Mouse (Mus musculus): Measurements from ENCODE around the gene Crlf1. TPM values are rescaled to one million over a fixed set of nuclear protein-coding genes. Genes with fewer than 3 reads are reported as not detected.
A peak's percentile ranks its signal among the peaks of the same experiment; 100 is the strongest.

The Crlf1 gene
- total RNA-seq, 2 experiments from 2014 or later: 0.22 to 0.29 TPM

DNA sequence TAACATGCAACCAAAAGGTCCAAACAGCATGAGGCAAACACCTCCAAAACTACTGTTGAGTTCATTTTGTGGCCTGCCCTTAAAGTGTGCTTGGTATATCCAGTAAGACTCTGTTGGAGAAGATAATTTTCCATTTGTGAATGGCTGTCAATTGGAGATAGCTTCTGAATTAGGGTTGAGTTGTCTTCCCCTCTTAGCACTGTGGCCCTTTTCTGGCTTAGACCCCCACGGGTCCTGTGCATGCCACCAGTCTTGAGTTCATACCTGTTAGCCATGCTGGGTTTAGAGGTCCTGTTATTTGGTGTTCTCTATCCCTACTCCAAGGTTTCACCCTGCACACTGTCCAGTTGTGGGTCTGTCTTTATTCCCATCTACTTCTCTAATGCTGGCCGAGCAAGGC is 18.8 kb downstream of the Crlf1 start:
- intact Hi-C loops (cut with DNase I): no loop called here
- no peak for DNase-seq

GRCm38 (mm10) chr8:70512253-70512903 is 19.4 kb downstream of the Crlf1 start:
- intact Hi-C loops (cut with DNase I): no loop called here
- no peak for DNase-seq

DNA sequence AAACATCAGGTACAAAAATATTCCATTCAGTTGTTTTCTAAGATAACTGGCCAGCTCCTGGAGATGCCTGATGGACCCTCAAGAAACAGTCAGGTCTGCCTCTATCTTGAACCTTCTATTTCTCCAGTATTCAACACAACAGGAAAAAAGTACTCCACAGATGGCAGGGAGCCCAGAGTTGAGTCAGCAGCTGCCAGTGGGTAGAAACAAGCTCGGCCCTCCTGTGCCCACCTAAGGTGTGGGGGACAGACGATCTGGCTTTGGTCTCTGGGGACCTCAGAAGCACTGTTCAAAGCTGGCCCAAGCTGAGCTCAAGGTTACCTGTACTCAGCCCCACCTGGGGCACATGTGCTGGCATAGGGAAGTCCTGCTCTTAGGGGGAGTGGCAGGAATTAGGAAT is 20.5 kb downstream of the Crlf1 start:
- no peak for DNase-seq
- intact Hi-C loops (cut with DNase I): no loop called here

- intact Hi-C loops (cut with DNase I): no loop called here
- no peak for DNase-seq
Measured at GRCm38 (mm10) chr8:70517940-70518643, 25.1 kb downstream of the Crlf1 start.

GRCm38 (mm10) chr8:70519043-70519442 is 26.1 kb downstream of the Crlf1 start:
- intact Hi-C loops (cut with DNase I): no loop called here

GRCm38 (mm10) chr8:70519606-70520005 is 26.6 kb downstream of the Crlf1 start:
- intact Hi-C loops (cut with DNase I): no loop called here
- no peak for DNase-seq

More at GRCm38 (mm10) chr8:70519043-70519442, 26.1 kb downstream of the Crlf1 start:
- DNase-seq: no peak

- intact Hi-C loops (cut with DNase I): no loop called here
Measured at GRCm38 (mm10) chr8:70522592-70523403, 29.8 kb downstream of the Crlf1 start.

GRCm38 (mm10) chr8:70527111-70527511 is 34.2 kb downstream of the Crlf1 start:
- no peak for DNase-seq
- intact Hi-C loops (cut with DNase I): loop anchor here (5.0 kb wide), 1 partner anchor 60 kb away; no protein-coding TSS in a partner anchor

More at GRCm38 (mm10) chr8:70522592-70523403, 29.8 kb downstream of the Crlf1 start:
- peak; percentile 95 to 97 for DNase-seq

GRCm38 (mm10) chr8:70527512-70528181 is 34.7 kb downstream of the Crlf1 start, which contains the start of the genes Fkbp8 and Kxd1:
Gene Fkbp8, plus strand, starts transcription at chr8:70527724.
Gene Kxd1, minus strand, starts transcription at chr8:70527956.
- DNase-seq: peak; percentile 99
- intact Hi-C loops (cut with DNase I): loop anchor here (5.0 kb wide), 1 partner anchor 60 kb away; no protein-coding TSS in a partner anchor

- no peak for DNase-seq
- intact Hi-C loops (cut with DNase I): loop anchor here (5.0 kb wide), 1 partner anchor 59 kb away; no protein-coding TSS in a partner anchor
Measured at GRCm38 (mm10) chr8:70528182-70528797, 35.3 kb downstream of the Crlf1 start.

- no peak for DNase-seq
- intact Hi-C loops (cut with DNase I): loop anchor here (5.0 kb wide), 1 partner anchor 58 kb away; no protein-coding TSS in a partner anchor
Measured at GRCm38 (mm10) chr8:70529299-70529698, 36.3 kb downstream of the Crlf1 start.

DNA sequence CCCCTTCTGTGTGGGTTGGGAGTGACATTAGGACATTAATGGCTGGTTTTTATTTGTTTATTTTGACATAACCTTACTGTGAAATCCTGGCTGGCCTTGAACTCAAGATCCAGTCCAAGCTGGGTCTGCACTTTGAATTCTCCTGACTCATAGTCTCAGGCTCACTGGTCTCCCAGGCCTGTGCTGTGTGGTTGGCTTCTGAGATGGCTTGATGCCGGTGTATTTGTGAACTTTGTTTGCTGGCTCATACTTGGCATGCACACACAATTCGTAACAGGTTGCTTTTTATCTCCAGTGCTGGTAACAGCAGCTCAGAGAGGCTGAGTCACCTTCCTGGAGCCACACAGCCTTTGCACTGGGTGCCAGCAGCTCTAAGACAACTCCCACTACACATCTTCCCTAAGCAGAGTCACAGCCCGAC is 36.8 kb downstream of the Crlf1 start:
- DNase-seq: no peak
- intact Hi-C loops (cut with DNase I): loop anchor here (5.0 kb wide), 1 partner anchor 58 kb away; no protein-coding TSS in a partner anchor

DNA sequence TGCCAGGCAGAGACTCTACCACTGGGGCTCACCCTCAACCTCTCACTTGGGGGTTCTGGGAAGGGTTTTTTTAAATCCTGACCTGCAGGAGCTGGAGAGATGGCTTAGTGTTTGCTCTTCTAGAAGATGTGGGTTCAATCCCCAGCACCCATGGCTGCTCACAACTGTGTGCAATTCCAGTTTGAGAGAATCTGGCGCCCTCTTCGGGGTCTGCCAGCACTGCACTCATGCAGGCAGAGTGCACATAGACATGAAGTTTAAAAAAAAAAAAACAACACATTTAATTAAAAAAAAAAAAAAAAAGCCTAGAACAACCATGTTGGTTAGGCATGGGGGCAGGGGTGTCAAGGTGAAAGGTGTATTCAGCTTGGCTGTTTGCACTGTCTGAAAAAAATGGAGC is 37.4 kb downstream of the Crlf1 start:
- intact Hi-C loops (cut with DNase I): no loop called here
- DNase-seq: no peak

- DNase-seq: no peak
- intact Hi-C loops (cut with DNase I): no loop called here
Measured at GRCm38 (mm10) chr8:70534281-70534680, 41.3 kb downstream of the Crlf1 start.

DNA sequence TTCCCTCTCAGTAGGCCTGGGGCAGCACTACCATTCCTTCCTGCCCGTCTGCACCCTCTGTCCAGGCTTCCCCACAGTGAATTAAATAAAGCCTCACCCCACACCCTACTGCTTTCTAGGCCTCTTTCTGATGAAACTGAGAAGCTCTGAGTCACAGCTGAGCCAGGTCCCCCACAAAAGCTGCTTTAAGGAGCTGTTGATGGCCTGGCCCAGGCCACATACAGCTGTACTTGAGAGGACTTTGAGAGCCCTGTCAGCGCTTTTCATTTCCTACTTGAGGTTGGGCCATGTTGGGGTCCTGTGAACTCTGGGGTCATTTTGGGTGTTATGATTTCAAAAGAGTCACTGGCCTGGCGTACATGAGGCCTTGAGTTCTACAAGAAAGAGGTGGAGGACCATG is 42.3 kb downstream of the Crlf1 start:
- no peak for DNase-seq

DNA sequence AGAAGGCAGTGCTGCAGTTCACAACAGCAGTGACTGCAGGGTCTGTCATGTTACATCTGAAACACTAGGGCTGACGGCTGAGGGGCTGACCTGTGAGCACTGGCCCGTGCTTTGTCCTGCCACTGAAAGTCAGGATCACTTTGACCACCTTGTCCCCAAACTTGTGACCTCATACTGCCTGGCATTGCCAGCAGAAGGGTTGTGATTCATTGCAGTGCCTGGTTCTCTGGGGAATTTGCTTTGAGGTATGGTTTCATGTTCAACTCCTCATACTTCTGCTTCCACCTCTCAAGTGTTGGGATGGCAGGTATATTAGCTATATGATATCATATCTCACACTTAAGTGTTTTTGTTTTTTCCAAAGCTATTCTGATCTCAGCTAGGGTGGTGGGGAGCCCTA is 42.7 kb downstream of the Crlf1 start:
- intact Hi-C loops (cut with DNase I): no loop called here
- no peak for DNase-seq

More for the DNA sequence above, 42.3 kb downstream of the Crlf1 start:
- intact Hi-C loops (cut with DNase I): no loop called here

DNA sequence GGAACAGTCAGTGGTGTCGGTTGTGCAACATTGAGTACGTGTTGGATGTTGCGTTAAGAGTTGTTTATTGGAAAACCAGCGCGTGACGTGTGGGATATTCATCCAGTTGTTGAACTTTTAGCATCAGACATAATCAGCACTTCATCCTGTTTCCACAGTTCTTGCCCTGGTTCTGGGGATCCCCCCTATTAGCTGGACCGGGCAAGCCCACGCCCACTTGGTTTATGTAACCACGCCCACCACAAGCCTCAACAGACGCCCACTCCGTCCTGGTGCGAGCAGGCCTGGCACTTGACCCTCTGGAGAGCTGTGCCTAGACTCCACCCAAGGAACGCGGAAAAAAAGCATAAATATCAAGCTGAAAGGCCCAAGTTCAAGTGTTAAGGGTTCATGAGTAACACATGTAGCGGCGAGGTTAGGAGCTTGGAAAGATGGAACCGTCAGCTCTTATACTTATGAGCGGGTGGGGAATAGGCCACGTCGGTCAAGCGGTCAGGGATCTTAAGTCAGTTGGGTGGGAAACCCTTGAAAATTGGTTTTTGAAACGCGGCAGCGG is 45.1 kb downstream of the Crlf1 start:
- intact Hi-C loops (cut with DNase I): no loop called here
- DNase-seq: peak; percentile 60 to 65

- intact Hi-C loops (cut with DNase I): loop anchor here (1.0 kb wide), 1 partner anchor 28 kb away; the partner anchor contains the start of gene Uba52
- peak; percentile 99 to 100 for DNase-seq
Measured at GRCm38 (mm10) chr8:70538633-70539076, 45.7 kb downstream of the Crlf1 start.
